Comparison of ENCODE assay signal across 14 mouse cellular contexts in the genomic region with DNA sequence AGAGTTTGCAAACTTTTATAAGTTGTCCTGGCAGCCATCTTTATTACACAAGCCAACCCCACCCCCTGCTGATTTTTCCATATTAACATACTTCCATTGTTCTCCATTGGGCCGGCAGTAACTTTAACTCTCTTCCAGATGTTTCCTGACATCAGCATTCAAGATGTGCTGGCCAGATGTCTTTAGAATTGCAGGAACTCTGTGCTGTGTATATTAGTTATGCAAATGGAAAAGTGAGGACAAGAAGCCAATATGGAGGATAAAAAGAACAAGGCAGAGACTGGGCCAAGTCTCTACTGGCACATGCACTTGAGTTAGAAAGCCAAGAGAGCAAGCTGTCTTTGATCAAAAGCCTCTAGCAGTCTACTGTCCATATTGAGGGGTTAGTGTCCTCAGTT. TPM values are rescaled to one million over a fixed set of nuclear protein-coding genes. Genes with fewer than 3 reads are reported as not detected.
A peak's percentile ranks its signal among the peaks of the same experiment; 100 is the strongest.
DNase-seq lines count a peak whose midpoint lies in the region; ATAC-seq and TF ChIP-seq lines count a peak whose summit lies in the region.
"Had no signal": no experiment of that assay in that cellular context is flagged by ENCODE, and none has a peak within 500 bp of the region (broad histone marks: within the 10 kb centered on the region; RNA-seq: fewer than 3 reads in every experiment).

No protein-coding gene starts in this region.

- intact Hi-C loops in gastrocnemius, postnatal 14 days (cut with DNase I; ENCODE audit: low total_unique reads): no loop called here
- intact Hi-C loops in heart, postnatal 36 days (cut with DNase I): loop anchor here (2.0 kb wide), 1 partner anchor 60 kb away; no protein-coding TSS in a partner anchor

- no peak overlapping the region for H3K4me2 ChIP-seq in embryonic facial prominence, embryonic 14.5 days (ENCODE audit: low read depth, low read length)
- no peak overlapping the region for H3K4me2 ChIP-seq in hindbrain, embryonic 16.5 days (ENCODE audit: low read length)
- H3K4me2 ChIP-seq in midbrain, postnatal 0 days (ENCODE audit: low read depth, low read length, poor library complexity, severe bottlenecking): no peak overlapping the region
- no peak overlapping the region for H3K4me2 ChIP-seq in midbrain, embryonic 14.5 days (ENCODE audit: low read length)
- H3K4me2 ChIP-seq: liver, embryonic 15.5 days; midbrain, embryonic 12.5 days had no signal

- no peaks in the 10 kb centered on the region for H3K27me3 ChIP-seq in embryonic facial prominence, embryonic 14.5 days (replicated peaks; ENCODE audit: control insufficient read depth, insufficient read depth, low read length)
- no peaks in the 10 kb centered on the region for H3K27me3 ChIP-seq in hindbrain, embryonic 16.5 days (replicated peaks; ENCODE audit: control insufficient read depth, insufficient read depth, low read length)
- H3K27me3 ChIP-seq in midbrain, postnatal 0 days (ENCODE audit: insufficient read depth, low read length): no peaks in the 10 kb centered on the region
- H3K27me3 ChIP-seq in midbrain, embryonic 14.5 days (ENCODE audit: control insufficient read depth, insufficient read depth, low read length): no peaks in the 10 kb centered on the region
- H3K27me3 ChIP-seq: liver, embryonic 15.5 days; midbrain, embryonic 12.5 days had no signal

- peak overlapping the region; percentile 46 for H3K27ac ChIP-seq in embryonic facial prominence, embryonic 14.5 days (replicated peaks; ENCODE audit: low read depth, low read length)
- no peak overlapping the region for H3K27ac ChIP-seq in hindbrain, embryonic 16.5 days (ENCODE audit: low read depth, low read length)
- no peak overlapping the region for H3K27ac ChIP-seq in midbrain, postnatal 0 days (ENCODE audit: low read depth, low read length)
- no peak overlapping the region for H3K27ac ChIP-seq in midbrain, embryonic 14.5 days (replicated peaks; ENCODE audit: low read depth, low read length)
- H3K27ac ChIP-seq: liver, embryonic 15.5 days; midbrain, embryonic 12.5 days had no signal

- no peak overlapping the region for H3K9ac ChIP-seq in embryonic facial prominence, embryonic 14.5 days (ENCODE audit: low read depth, low read length)
- no peak overlapping the region for H3K9ac ChIP-seq in hindbrain, embryonic 16.5 days (ENCODE audit: low read depth, low read length)
- H3K9ac ChIP-seq in midbrain, postnatal 0 days (replicated peaks; ENCODE audit: low read length, poor library complexity, severe bottlenecking): no peak overlapping the region
- H3K9ac ChIP-seq in midbrain, embryonic 14.5 days (replicated peaks; ENCODE audit: low read length): no peak overlapping the region
- H3K9ac ChIP-seq: liver, embryonic 15.5 days; midbrain, embryonic 12.5 days had no signal

- H3K4me3 ChIP-seq in embryonic facial prominence, embryonic 14.5 days (ENCODE audit: low read depth, low read length): no peak overlapping the region
- H3K4me3 ChIP-seq in hindbrain, embryonic 16.5 days (ENCODE audit: low read length): no peak overlapping the region
- H3K4me3 ChIP-seq in midbrain, postnatal 0 days (ENCODE audit: low read depth, low read length): no peak overlapping the region
- H3K4me3 ChIP-seq in midbrain, embryonic 14.5 days (replicated peaks; ENCODE audit: low read depth, low read length): no peak overlapping the region
- H3K4me3 ChIP-seq: liver, embryonic 15.5 days; midbrain, embryonic 12.5 days had no signal

- no peaks in the 10 kb centered on the region for H3K36me3 ChIP-seq in embryonic facial prominence, embryonic 14.5 days (ENCODE audit: control insufficient read depth, insufficient read depth, low read length)
- no peaks in the 10 kb centered on the region for H3K36me3 ChIP-seq in hindbrain, embryonic 16.5 days (ENCODE audit: control insufficient read depth, insufficient read depth, low read length)
- no peaks in the 10 kb centered on the region for H3K36me3 ChIP-seq in midbrain, postnatal 0 days (ENCODE audit: insufficient read depth, low read length)
- H3K36me3 ChIP-seq in midbrain, embryonic 14.5 days (ENCODE audit: control insufficient read depth, insufficient read depth, low read length): no peaks in the 10 kb centered on the region
- H3K36me3 ChIP-seq: liver, embryonic 15.5 days; midbrain, embryonic 12.5 days had no signal

- peak; percentile 79; the same call in 1 of the 2 replicates for ATAC-seq in embryonic facial prominence, embryonic 14.5 days (ENCODE audit: low read depth)
- no peak for ATAC-seq in hindbrain, embryonic 16.5 days
- no peak for ATAC-seq in midbrain, postnatal 0 days (ENCODE audit: low FRiP score)
- ATAC-seq in midbrain, embryonic 14.5 days (ENCODE audit: low FRiP score, low TSS enrichment): no peak
- ATAC-seq: intestine, postnatal 0 days had no signal

- no peaks in the 10 kb centered on the region for H3K9me3 ChIP-seq in embryonic facial prominence, embryonic 14.5 days (ENCODE audit: control insufficient read depth, low read length)
- no peaks in the 10 kb centered on the region for H3K9me3 ChIP-seq in hindbrain, embryonic 16.5 days (ENCODE audit: control insufficient read depth, low read length)
- no peaks in the 10 kb centered on the region for H3K9me3 ChIP-seq in midbrain, postnatal 0 days (ENCODE audit: low read length)
- no peaks in the 10 kb centered on the region for H3K9me3 ChIP-seq in midbrain, embryonic 14.5 days (ENCODE audit: control insufficient read depth, low read length)
- H3K9me3 ChIP-seq: liver, embryonic 15.5 days; midbrain, embryonic 12.5 days had no signal

- DNase-seq in gastrocnemius, postnatal 25 days: peak; percentile 24
- DNase-seq in gastrocnemius, postnatal 14 days: no peak
- peak; percentile 27 for DNase-seq in 3T3-L1 (ENCODE audit: low read depth, low spot score)
- peak; percentile 90 for DNase-seq in embryonic facial prominence, embryonic 14.5 days (ENCODE audit: low spot score)
- DNase-seq in heart, postnatal 36 days: peak; percentile 15 to 36
- no peak for DNase-seq in midbrain, postnatal 0 days (ENCODE audit: low spot score)
- DNase-seq in midbrain, embryonic 14.5 days: no peak
- DNase-seq: adrenal gland, adult 2 months; thymus, adult 18-20 months had no signal

- no peaks in the 10 kb centered on the region for H3K4me1 ChIP-seq in embryonic facial prominence, embryonic 14.5 days (ENCODE audit: control insufficient read depth, insufficient read depth, low read length)
- H3K4me1 ChIP-seq in hindbrain, embryonic 16.5 days (ENCODE audit: control insufficient read depth, insufficient read depth, low read depth, low read length): no peaks in the 10 kb centered on the region
- no peaks in the 10 kb centered on the region for H3K4me1 ChIP-seq in midbrain, postnatal 0 days (ENCODE audit: insufficient read depth, low read length)
- no peaks in the 10 kb centered on the region for H3K4me1 ChIP-seq in midbrain, embryonic 14.5 days (ENCODE audit: control insufficient read depth, insufficient read depth, low read length)
- H3K4me1 ChIP-seq: liver, embryonic 15.5 days; midbrain, embryonic 12.5 days had no signal

- TF ChIP-seq CTCF in midbrain, postnatal 0 days (IDR thresholded peaks at IDR 0.05): no peak

- 26% methylated on average over 1 of the region's 1 CpGs for WGBS in embryonic facial prominence, embryonic 14.5 days
- 47% methylated on average over 1 of the region's 1 CpGs for WGBS in hindbrain, embryonic 16.5 days
- 33% methylated on average over 1 of the region's 1 CpGs for WGBS in midbrain, postnatal 0 days
- 73% methylated on average over 1 of the region's 1 CpGs for WGBS in midbrain, embryonic 14.5 days

RNA-seq across cellular contexts. Expression of gene Wwtr1, which starts 28.9 kb away (rescaled TPM):
- 10 to 100 TPM; 28.3 to 33.1 TPM for total RNA-seq in gastrocnemius, postnatal 25 days (2021)
- total RNA-seq in gastrocnemius, postnatal 14 days (2021): 10 to 100 TPM; 32.1 to 38.1 TPM
- polyA plus RNA-seq in embryonic facial prominence, embryonic 14.5 days (2014; fragmentation: Nextera tagmentation; extraction: Ambion mirVana): 30.2 and 30.9 TPM in 2 replicates
- 10 to 100 TPM; 56.3 to 58.3 TPM for total RNA-seq in heart, postnatal 36 days (2021)
- polyA plus RNA-seq in hindbrain, embryonic 16.5 days (2015; fragmentation: Nextera tagmentation; extraction: Ambion mirVana): 7.9 and 8.6 TPM in 2 replicates
- 27.2 and 28.0 TPM in 2 replicates for total RNA-seq in midbrain, postnatal 0 days (2014; rRNA removed)
- polyA plus RNA-seq in midbrain, postnatal 0 days (2015; fragmentation: Nextera tagmentation; extraction: Ambion mirVana): 7.5 and 8.6 TPM in 2 replicates
- polyA plus RNA-seq in midbrain, embryonic 14.5 days (2014; fragmentation: Nextera tagmentation; extraction: Ambion mirVana): 7.2 TPM in 2 replicates
- total RNA-seq: granulocyte monocyte progenitor cell, adult 5-6 weeks had no signal

RNA-seq across cellular contexts. Expression of gene Commd2, which starts 46.9 kb away (rescaled TPM):
- 10 to 100 TPM; 11.1 to 11.3 TPM for total RNA-seq in gastrocnemius, postnatal 25 days (2021)
- total RNA-seq in gastrocnemius, postnatal 14 days (2021): 10 to 100 TPM; 11.0 to 12.3 TPM
- polyA plus RNA-seq in embryonic facial prominence, embryonic 14.5 days (2014; fragmentation: Nextera tagmentation; extraction: Ambion mirVana): 81.6 and 84.7 TPM in 2 replicates
- total RNA-seq in heart, postnatal 36 days (2021): 10 to 100 TPM; 11.3 to 14.2 TPM
- 62.8 and 63.0 TPM in 2 replicates for polyA plus RNA-seq in hindbrain, embryonic 16.5 days (2015; fragmentation: Nextera tagmentation; extraction: Ambion mirVana)
- total RNA-seq in midbrain, postnatal 0 days (2014; rRNA removed): 21.5 and 34.9 TPM in 2 replicates
- 72.6 and 76.4 TPM in 2 replicates for polyA plus RNA-seq in midbrain, postnatal 0 days (2015; fragmentation: Nextera tagmentation; extraction: Ambion mirVana)
- 82.8 and 85.1 TPM in 2 replicates for polyA plus RNA-seq in midbrain, embryonic 14.5 days (2014; fragmentation: Nextera tagmentation; extraction: Ambion mirVana)

Comparison
In these comparisons a context has a peak if more than half of its experiments do, and no peak if none do; other contexts are left out.
1. DNase-seq: peak in gastrocnemius, postnatal 25 days (single experiment), 3T3-L1 (single experiment), embryonic facial prominence, embryonic 14.5 days (single experiment) and heart, postnatal 36 days (2 of 2); none in gastrocnemius, postnatal 14 days (single experiment), midbrain, postnatal 0 days (single experiment) and midbrain, embryonic 14.5 days (single experiment).